In genomic region chr9:109097831-109098230, GRCm38 (mm10) we compare ENCODE assay signal across 8 mouse cellular contexts. TPM values are rescaled to one million over a fixed set of nuclear protein-coding genes. Genes with fewer than 3 reads are reported as not detected.
DNase-seq lines count a peak whose midpoint lies in the region; ATAC-seq and TF ChIP-seq lines count a peak whose summit lies in the region.

No protein-coding gene starts in this region.

- H3K4me2 ChIP-seq in intestine, embryonic 16.5 days (ENCODE audit: low read depth, low read length) = peak overlapping the region; percentile 91

- H3K36me3 ChIP-seq in intestine, embryonic 16.5 days (ENCODE audit: control insufficient read depth, insufficient read depth, low read length) = no peaks in the 10 kb centered on the region
- H3K36me3 ChIP-seq in limb, embryonic 10.5 days = peaks cover 48% of the 10 kb centered on the region

- TF ChIP-seq POLR2A in brain, embryonic 14.5 days (IDR thresholded peaks at IDR 0.05; ENCODE audit: borderline replicate concordance, extremely low read depth, insufficient read depth, insufficient read length, poor library complexity, severe bottlenecking) = no peak
- TF ChIP-seq POLR2A in olfactory bulb, adult 2 months (IDR thresholded peaks at IDR 0.05; ENCODE audit: insufficient read depth, low read depth, low read length) = no peak

- H3K4me1 ChIP-seq in intestine, embryonic 16.5 days (ENCODE audit: control insufficient read depth, insufficient read depth, low read length) = peaks cover 46% of the 10 kb centered on the region
- peaks cover 53% of the 10 kb centered on the region for H3K4me1 ChIP-seq in limb, embryonic 10.5 days
- H3K4me1 ChIP-seq in olfactory bulb, adult 2 months (ENCODE audit: control insufficient read depth, insufficient read depth, low read length) = peaks cover 35% of the 10 kb centered on the region

- DNase-seq in adrenal gland, adult (ENCODE audit: inconsistent age in 2 of 2, low spot score in 1 of 2) = peak; percentile 79 to 92
- peak; percentile 65 for DNase-seq in brain, embryonic 14.5 days (ENCODE audit: low read depth)
- DNase-seq in frontal cortex, postnatal 14 days (ENCODE audit: low spot score in 2 of 2) = peak; percentile 39 to 72
- DNase-seq in limb, embryonic 10.5 days (ENCODE audit: low spot score) = no peak
- no peak for DNase-seq in embryo, embryonic 11 days

- no peak for ATAC-seq in intestine, embryonic 16.5 days
- ATAC-seq in megakaryocyte progenitor cell, adult 5-6 weeks (replicated peaks; ENCODE audit: poor library complexity) = no peak

- 63% methylated on average over 5 of the region's 5 CpGs for WGBS in intestine, embryonic 16.5 days
- WGBS in limb, embryonic 10.5 days = 82% methylated on average over 5 of the region's 5 CpGs
- 23% methylated on average over 5 of the region's 5 CpGs for WGBS in olfactory bulb, adult 2 months

- H3K27me3 ChIP-seq in intestine, embryonic 16.5 days (replicated peaks; ENCODE audit: control insufficient read depth, insufficient read depth, low read length) = no peaks in the 10 kb centered on the region
- H3K27me3 ChIP-seq in limb, embryonic 10.5 days (ENCODE audit: low read depth, poor library complexity, severe bottlenecking) = no peaks in the 10 kb centered on the region

- no peak overlapping the region for H3K4me3 ChIP-seq in intestine, embryonic 16.5 days (ENCODE audit: low read length)
- peak overlapping the region; percentile 81; the same call in 1 of the 2 replicates for H3K4me3 ChIP-seq in limb, embryonic 10.5 days
- no peak overlapping the region for H3K4me3 ChIP-seq in olfactory bulb, adult 2 months (ENCODE audit: insufficient read depth, low read depth, low read length)

- no peak for TF ChIP-seq CTCF in brain, embryonic 14.5 days (IDR thresholded peaks at IDR 0.05; ENCODE audit: borderline replicate concordance, extremely low read depth, insufficient read depth, insufficient read length)
- no peak for TF ChIP-seq CTCF in olfactory bulb, adult 2 months (IDR thresholded peaks at IDR 0.05; ENCODE audit: insufficient read depth, low read depth, low read length)

- peak overlapping the region; percentile 85 for H3K9ac ChIP-seq in intestine, embryonic 16.5 days (ENCODE audit: low read depth, low read length)

- H3K27ac ChIP-seq in intestine, embryonic 16.5 days (ENCODE audit: low read length) = peak overlapping the region; percentile 97
- H3K27ac ChIP-seq in limb, embryonic 10.5 days = peak overlapping the region; percentile 100
- peak overlapping the region; percentile 80 for H3K27ac ChIP-seq in olfactory bulb, adult 2 months (ENCODE audit: insufficient read depth, low read depth, low read length)

- H3K9me3 ChIP-seq in intestine, embryonic 16.5 days (ENCODE audit: control insufficient read depth, low read length) = no peaks in the 10 kb centered on the region
- H3K9me3 ChIP-seq in limb, embryonic 10.5 days (replicated peaks) = no peaks in the 10 kb centered on the region

RNA-seq across cellular contexts. Expression of gene Plxnb1, which starts 2.6 kb away (rescaled TPM):
- 67.5 and 82.1 TPM in 2 replicates for polyA plus RNA-seq in brain, embryonic 14.5 days (2012; rRNA removed)
- 4.7 and 5.2 TPM in 2 replicates for polyA plus RNA-seq in intestine, embryonic 16.5 days (2015; fragmentation: Nextera tagmentation; extraction: Ambion mirVana)
- 18.6 and 23.7 TPM in 2 replicates for polyA plus RNA-seq in limb, embryonic 10.5 days (2016; fragmentation: Nextera tagmentation; extraction: Ambion mirVana)
- polyA plus RNA-seq in olfactory bulb, adult 2 months (2012; ENCODE audit: insufficient read depth, insufficient read length, low replicate concordance, missing spikeins) = not detected in 2 replicates
- total RNA-seq in megakaryocyte progenitor cell, adult 5-6 weeks (2015) = not detected in 2 replicates
- not detected in 2 replicates for total RNA-seq in megakaryocyte progenitor cell, adult 5-6 weeks (2017)

RNA-seq across cellular contexts. Expression of gene Tma7, which starts 15.4 kb away (rescaled TPM):
- 161 and 195 TPM in 2 replicates for polyA plus RNA-seq in brain, embryonic 14.5 days (2012; rRNA removed)
- 597 and 612 TPM in 2 replicates for polyA plus RNA-seq in intestine, embryonic 16.5 days (2015; fragmentation: Nextera tagmentation; extraction: Ambion mirVana)
- 805 and 864 TPM in 2 replicates for polyA plus RNA-seq in limb, embryonic 10.5 days (2016; fragmentation: Nextera tagmentation; extraction: Ambion mirVana)
- polyA plus RNA-seq in olfactory bulb, adult 2 months (2012; ENCODE audit: insufficient read depth, insufficient read length, low replicate concordance, missing spikeins) = not detected in 2 replicates
- total RNA-seq in megakaryocyte progenitor cell, adult 5-6 weeks (2015) = 411 and 433 TPM in 2 replicates
- total RNA-seq in megakaryocyte progenitor cell, adult 5-6 weeks (2017) = 121 and 130 TPM in 2 replicates

RNA-seq across cellular contexts. Expression of gene Ccdc51, which starts 15.5 kb away (rescaled TPM):
- 9.7 and 12.5 TPM in 2 replicates for polyA plus RNA-seq in brain, embryonic 14.5 days (2012; rRNA removed)
- 20.0 and 20.2 TPM in 2 replicates for polyA plus RNA-seq in intestine, embryonic 16.5 days (2015; fragmentation: Nextera tagmentation; extraction: Ambion mirVana)
- polyA plus RNA-seq in limb, embryonic 10.5 days (2016; fragmentation: Nextera tagmentation; extraction: Ambion mirVana) = 13.6 and 14.1 TPM in 2 replicates
- polyA plus RNA-seq in olfactory bulb, adult 2 months (2012; ENCODE audit: insufficient read depth, insufficient read length, low replicate concordance, missing spikeins) = not detected in 2 replicates
- total RNA-seq in megakaryocyte progenitor cell, adult 5-6 weeks (2015) = 5.8 and 8.6 TPM in 2 replicates
- total RNA-seq in megakaryocyte progenitor cell, adult 5-6 weeks (2017) = 14.6 and 15.2 TPM in 2 replicates

RNA-seq across cellular contexts. Expression of gene Atrip, which starts 23.9 kb away (rescaled TPM):
- 41.6 and 43.6 TPM in 2 replicates for polyA plus RNA-seq in brain, embryonic 14.5 days (2012; rRNA removed)
- 18.4 and 21.5 TPM in 2 replicates for polyA plus RNA-seq in intestine, embryonic 16.5 days (2015; fragmentation: Nextera tagmentation; extraction: Ambion mirVana)
- 35.3 and 36.8 TPM in 2 replicates for polyA plus RNA-seq in limb, embryonic 10.5 days (2016; fragmentation: Nextera tagmentation; extraction: Ambion mirVana)
- polyA plus RNA-seq in olfactory bulb, adult 2 months (2012; ENCODE audit: insufficient read depth, insufficient read length, low replicate concordance, missing spikeins) = not detected in 2 replicates
- total RNA-seq in megakaryocyte progenitor cell, adult 5-6 weeks (2015) = 13.3 and 17.6 TPM in 2 replicates
- 15.3 and 20.1 TPM in 2 replicates for total RNA-seq in megakaryocyte progenitor cell, adult 5-6 weeks (2017)

RNA-seq across cellular contexts. Expression of gene Trex1, which starts 38.3 kb away (rescaled TPM):
- polyA plus RNA-seq in brain, embryonic 14.5 days (2012; rRNA removed) = 48.3 and 61.0 TPM in 2 replicates
- 13.0 and 14.4 TPM in 2 replicates for polyA plus RNA-seq in intestine, embryonic 16.5 days (2015; fragmentation: Nextera tagmentation; extraction: Ambion mirVana)
- polyA plus RNA-seq in limb, embryonic 10.5 days (2016; fragmentation: Nextera tagmentation; extraction: Ambion mirVana) = 7.5 and 9.4 TPM in 2 replicates
- not detected in 2 replicates for polyA plus RNA-seq in olfactory bulb, adult 2 months (2012; ENCODE audit: insufficient read depth, insufficient read length, low replicate concordance, missing spikeins)
- 22.4 and 24.1 TPM in 2 replicates for total RNA-seq in megakaryocyte progenitor cell, adult 5-6 weeks (2015)
- total RNA-seq in megakaryocyte progenitor cell, adult 5-6 weeks (2017) = 12.3 and 15.6 TPM in 2 replicates

Comparison
In these comparisons a context has a peak if more than half of its experiments do, and no peak if none do; other contexts are left out.
1. DNase-seq: peak in adrenal gland, adult (2 of 2), brain, embryonic 14.5 days (single experiment) and frontal cortex, postnatal 14 days (2 of 2); none in limb, embryonic 10.5 days (single experiment) and embryo, embryonic 11 days (single experiment).
2. RNA of gene Ccdc51, which starts 15.5 kb away (polyA plus RNA-seq): 20.0 to 20.2 TPM in intestine, embryonic 16.5 days, 13.6 to 14.1 TPM in limb, embryonic 10.5 days and 9.7 to 12.5 TPM in brain, embryonic 14.5 days; not detected in olfactory bulb, adult 2 months; every median in the first group is over 10 times any median in the second.
3. Peak in every context shown above with its lines, with median percentiles within 50 percentile points of each other: H3K27ac ChIP-seq.